Mouse (Mus musculus) forebrain, embryonic 14.5 days (tissue): Measurements from ENCODE around the gene Tcp1. TPM values are rescaled to one million over a fixed set of nuclear protein-coding genes. Genes with fewer than 3 reads are reported as not detected.

Source experiments
- polyA plus RNA-seq: library from polyadenylated mRNA; unstranded; fragments of >200 nt; fragmentation: Nextera tagmentation; extraction: Ambion mirVana; gene quantifications from 2 replicates; pipeline ENCODE4 v1.2.1, GENCODE M21; 2014

Tcp1 gene
- polyA plus RNA-seq, 1 experiment from 2014 or later = 462 TPM

Other genes with a start within 250 kb of the Tcp1 start
- not detected in 2 replicates for gene Slc22a1, start 239.9 kb upstream of the Tcp1 start, polyA plus RNA-seq
- 9.6 and 10.9 TPM in 2 replicates for gene Igf2r, start 146.0 kb upstream of the Tcp1 start, polyA plus RNA-seq
- 0.43 TPM in 1 of 2 replicates, not detected in the other for gene Mas1, start 47.6 kb upstream of the Tcp1 start, polyA plus RNA-seq
- gene Mrgprh, start 39.7 kb upstream of the Tcp1 start, polyA plus RNA-seq = not detected in 2 replicates
- 1.5 and 2.2 TPM in 2 replicates for gene Pnldc1, start 5.5 kb upstream of the Tcp1 start, polyA plus RNA-seq
- 113 and 128 TPM in 2 replicates for gene Mrpl18, start 644 bp downstream of the Tcp1 start, polyA plus RNA-seq
- gene Acat3, start 24.9 kb downstream of the Tcp1 start, polyA plus RNA-seq = 0.33 and 0.82 TPM in 2 replicates
- gene Acat2, start 45.0 kb downstream of the Tcp1 start, polyA plus RNA-seq = 211 and 216 TPM in 2 replicates
- gene Wtap, start 78.5 kb downstream of the Tcp1 start, polyA plus RNA-seq = 161 and 166 TPM in 2 replicates
- gene Sod2, start 91.1 kb downstream of the Tcp1 start, polyA plus RNA-seq = 147 and 155 TPM in 2 replicates
- gene Gpr31b, start 136.6 kb downstream of the Tcp1 start, polyA plus RNA-seq = 0.19 TPM in 1 of 2 replicates, not detected in the other
- gene Tcp10b, start 145.4 kb downstream of the Tcp1 start, polyA plus RNA-seq = 0.08 and 0.12 TPM in 2 replicates
- gene Unc93a, start 216.1 kb downstream of the Tcp1 start, polyA plus RNA-seq = not detected in 2 replicates